Mouse (Mus musculus) heart, embryonic 16.5 days (tissue): ENCODE data around the gene Tpm3-rs7. TPM values are rescaled to one million over a fixed set of nuclear protein-coding genes. Genes with fewer than 3 reads are reported as not detected.
"Not testable (repeated sequence)": the region's sequence is repeated elsewhere in the genome, so short reads cannot be mapped to it uniquely, and the experiment has no call there.

Source experiments
- ATAC-seq: fragments of 200-750 bp; cut with Nextera tagmentation; replicated peaks from 2 replicates; pipeline ENCODE4 v1.8.0; 2017; ENCODE audit warnings: moderate number of reproducible peaks; ENCODE audit not compliant: insufficient read depth, low FRiP score; ENCODE audit errors: extremely low read depth
- H3K27ac ChIP-seq: fragments of 300-500 bp; sonication (generic); 2 replicates; pipeline ENCODE4 v1.5.1; 2014; ENCODE audit warnings: mild to moderate bottlenecking, low read length, control low read depth, moderate library complexity
- H3K27me3 ChIP-seq: fragments of 300-500 bp; sonication (generic); 2 replicates; pipeline ENCODE4 v1.6.1; 2014; ENCODE audit warnings: low read length, mixed read lengths; ENCODE audit not compliant: control insufficient read depth, insufficient read depth
- H3K36me3 ChIP-seq: fragments of 300-500 bp; sonication (generic); 2 replicates; pipeline ENCODE4 v1.6.1; 2014; ENCODE audit not compliant: control insufficient read depth, insufficient read depth
- H3K4me1 ChIP-seq: fragments of 300-500 bp; sonication (generic); 2 replicates; pipeline ENCODE4 v1.6.1; 2014; ENCODE audit warnings: low read length, mixed read lengths; ENCODE audit not compliant: control insufficient read depth, insufficient read depth
- H3K4me2 ChIP-seq: fragments of 300-500 bp; sonication (generic); 2 replicates; pipeline ENCODE4 v1.6.1; 2014; ENCODE audit warnings: low read depth, mild to moderate bottlenecking, control low read depth, low read length
- H3K4me3 ChIP-seq: fragments of 300-500 bp; sonication (generic); 2 replicates; pipeline ENCODE4 v1.5.1; 2014; ENCODE audit warnings: mild to moderate bottlenecking, control low read depth, low read length
- H3K9ac ChIP-seq: fragments of 300-500 bp; sonication (generic); 2 replicates; pipeline ENCODE4 v1.6.1; 2014; ENCODE audit warnings: low read length, control low read depth
- H3K9me3 ChIP-seq: fragments of 300-500 bp; sonication (generic); replicated peaks from 2 replicates; pipeline ENCODE4 v1.6.1; 2016; ENCODE audit warnings: low read length; ENCODE audit not compliant: control insufficient read depth
- WGBS: fragments of 180-500 bp; shearing (Covaris S2); extraction: QIAGEN DNeasy Blood & Tissue Kit; methylation state at CpG from one replicate; pipeline ENCODE4 v1.1.7; 2014; 5-methylcytosine and 5-hydroxymethylcytosine counted together
- polyA plus RNA-seq: library from polyadenylated mRNA; unstranded; fragments of >200 nt; fragmentation: Nextera tagmentation; extraction: Ambion mirVana; gene quantifications from 2 replicates; pipeline ENCODE4 v1.2.1, GENCODE M21; 2015

Gene Tpm3-rs7
- polyA plus RNA-seq = 2.4 and 10.6 TPM in 2 replicates

DNA sequence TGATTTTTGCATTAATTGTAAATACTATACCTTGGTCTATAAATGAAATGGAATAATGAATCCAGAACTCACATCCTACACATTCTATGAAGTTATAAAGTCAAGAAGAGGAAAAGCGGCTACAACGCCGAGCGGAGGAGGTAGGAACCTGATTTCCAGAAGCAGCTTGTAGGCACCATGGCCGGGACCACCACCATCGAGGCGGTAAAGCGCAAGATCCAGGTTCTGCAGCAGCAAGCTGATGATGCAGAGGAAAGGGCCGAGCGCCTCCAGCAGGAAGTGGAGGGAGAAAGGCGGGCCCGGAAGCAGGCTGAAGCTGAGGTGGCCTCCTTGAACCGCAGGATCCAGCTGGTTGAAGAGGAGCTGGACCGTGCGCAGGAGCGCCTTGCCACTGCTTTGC, at the start of gene Tpm3-rs7:
Gene Tpm3-rs7 (plus strand): TSS at position 110 of the 400 bp plus-strand sequence.
- H3K27me3 ChIP-seq, H3K4me2 ChIP-seq, H3K9ac ChIP-seq, H3K4me1 ChIP-seq, H3K9me3 ChIP-seq, H3K27ac ChIP-seq, H3K36me3 ChIP-seq, ATAC-seq, H3K4me3 ChIP-seq: not testable (repeated sequence)
- WGBS = 88% methylated on average over 16 of the region's 16 CpGs

DNA sequence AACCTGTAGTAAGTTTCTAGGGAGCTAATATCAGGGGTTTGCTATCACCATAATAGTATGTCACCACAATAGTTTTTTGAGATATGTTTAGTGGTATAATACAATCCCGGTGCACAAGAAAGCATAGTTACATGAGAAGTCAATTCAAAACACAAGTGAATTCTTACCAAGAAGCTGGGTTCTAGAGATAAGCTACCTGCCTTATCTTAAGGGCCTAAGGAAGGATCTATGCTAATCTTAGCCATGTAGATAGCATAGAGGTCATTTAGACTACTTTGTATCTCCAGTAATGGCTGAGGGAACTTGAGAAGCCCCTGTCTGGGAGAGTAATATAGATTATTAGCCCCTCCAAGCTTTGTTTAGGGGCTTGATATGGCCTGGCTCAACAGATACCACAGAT, 2.6 kb downstream of the Tpm3-rs7 start:
- Histone ChIP-seq H3K36me3 (no peaks in the 10 kb centered on the region), H3K4me2 (no peak overlapping the region), H3K9me3 (no peaks in the 10 kb centered on the region), H3K27ac (no peak overlapping the region), H3K27me3 (no peaks in the 10 kb centered on the region), H3K4me1 (no peaks in the 10 kb centered on the region), H3K4me3 (no peak overlapping the region), H3K9ac (no peak overlapping the region)
- no peak for ATAC-seq
- 61% methylated on average over 1 of the region's 1 CpGs for WGBS

DNA sequence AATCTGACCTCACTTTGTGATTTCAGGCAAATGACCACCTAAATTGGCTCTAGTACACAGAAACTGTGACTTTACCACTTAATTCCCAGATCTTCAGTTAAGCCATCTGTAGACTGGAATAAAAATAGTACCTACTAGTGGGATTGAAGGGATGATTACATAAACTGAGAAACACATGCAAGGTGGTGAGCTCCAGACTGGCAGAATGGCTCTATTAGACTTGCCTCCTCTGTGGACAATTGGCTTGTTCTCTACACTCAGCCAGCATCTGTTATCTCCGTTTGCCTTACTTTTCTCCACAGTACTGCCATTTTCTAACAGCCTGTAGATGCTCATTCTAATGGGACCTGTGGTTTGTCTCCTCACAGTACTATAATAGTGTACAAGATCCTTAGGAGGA, 49.0 kb downstream of the Tpm3-rs7 start:
- H3K9ac ChIP-seq = no peak overlapping the region
- H3K4me1 ChIP-seq = no peaks in the 10 kb centered on the region
- no peaks in the 10 kb centered on the region for H3K36me3 ChIP-seq
- no peak overlapping the region for H3K4me3 ChIP-seq
- H3K27ac ChIP-seq = no peak overlapping the region
- no peak for ATAC-seq
- H3K4me2 ChIP-seq = no peak overlapping the region
- H3K27me3 ChIP-seq = no peaks in the 10 kb centered on the region
- 57% methylated on average over 1 of the region's 1 CpGs for WGBS
- peaks cover 3% of the 10 kb centered on the region; the same call in 1 of the 2 replicates for H3K9me3 ChIP-seq
